Mouse (Mus musculus): ENCODE data around the gene Clec3b. TPM values are rescaled to one million over a fixed set of nuclear protein-coding genes. Genes with fewer than 3 reads are reported as not detected.
A peak's percentile ranks its signal among the peaks of the same experiment; 100 is the strongest.

Gene Clec3b
- polyA plus RNA-seq, 1 experiment from 2014 or later, result not detected

GRCm38 (mm10) chr9:123115566-123115965 is 35.2 kb upstream of the Clec3b start:
- no peak overlapping the region for H3K9ac ChIP-seq (ENCODE audit: low read depth, low read length)
- H3K4me2 ChIP-seq (replicated peaks; ENCODE audit: low read depth, low read length), result no peak overlapping the region
- no peaks in the 10 kb centered on the region for H3K9me3 ChIP-seq (ENCODE audit: control insufficient read depth, low read length)
- ATAC-seq (ENCODE audit: low FRiP score), result no peak
- no peak overlapping the region for H3K4me3 ChIP-seq (ENCODE audit: low read depth, low read length)
- H3K4me1 ChIP-seq (replicated peaks; ENCODE audit: control insufficient read depth, insufficient read depth, low read length), result peaks cover 6% of the 10 kb centered on the region; the same call in 1 of the 2 replicates
- peaks cover 10% of the 10 kb centered on the region for H3K36me3 ChIP-seq (ENCODE audit: control insufficient read depth, insufficient read depth, low read length)
- H3K27me3 ChIP-seq (ENCODE audit: control insufficient read depth, insufficient read depth, low read length), result no peaks in the 10 kb centered on the region
- no peak for DNase-seq (ENCODE audit: low spot score)
- no peak overlapping the region for H3K27ac ChIP-seq (ENCODE audit: low read depth, low read length)
- 100% methylated on average over 1 of the region's 1 CpGs for WGBS

GRCm38 (mm10) chr9:123123017-123123416 is 27.7 kb upstream of the Clec3b start:
- no peak overlapping the region for H3K9ac ChIP-seq (ENCODE audit: low read depth, low read length)
- no peak for DNase-seq (ENCODE audit: low spot score)
- no peaks in the 10 kb centered on the region for H3K27me3 ChIP-seq (ENCODE audit: control insufficient read depth, insufficient read depth, low read length)
- no peaks in the 10 kb centered on the region for H3K9me3 ChIP-seq (ENCODE audit: control insufficient read depth, low read length)
- H3K36me3 ChIP-seq (ENCODE audit: control insufficient read depth, insufficient read depth, low read length), result peaks cover 12% of the 10 kb centered on the region
- no peaks in the 10 kb centered on the region for H3K4me1 ChIP-seq (replicated peaks; ENCODE audit: control insufficient read depth, insufficient read depth, low read length)
- ATAC-seq (ENCODE audit: low FRiP score), result no peak
- WGBS, result 80% methylated on average over 3 of the region's 3 CpGs
- no peak overlapping the region for H3K4me3 ChIP-seq (ENCODE audit: low read depth, low read length)
- no peak overlapping the region for H3K27ac ChIP-seq (ENCODE audit: low read depth, low read length)
- H3K4me2 ChIP-seq (replicated peaks; ENCODE audit: low read depth, low read length), result no peak overlapping the region

GRCm38 (mm10) chr9:123123571-123124412 is 27.0 kb upstream of the Clec3b start:
- H3K4me2 ChIP-seq (replicated peaks; ENCODE audit: low read depth, low read length), result no peak overlapping the region
- H3K4me3 ChIP-seq (ENCODE audit: low read depth, low read length), result no peak overlapping the region
- no peak for DNase-seq (ENCODE audit: low spot score)
- no peaks in the 10 kb centered on the region for H3K27me3 ChIP-seq (ENCODE audit: control insufficient read depth, insufficient read depth, low read length)
- no peak overlapping the region for H3K27ac ChIP-seq (ENCODE audit: low read depth, low read length)
- peaks cover 12% of the 10 kb centered on the region for H3K36me3 ChIP-seq (ENCODE audit: control insufficient read depth, insufficient read depth, low read length)
- no peaks in the 10 kb centered on the region for H3K9me3 ChIP-seq (ENCODE audit: control insufficient read depth, low read length)
- WGBS, result 95% methylated on average over 6 of the region's 6 CpGs
- H3K9ac ChIP-seq (ENCODE audit: low read depth, low read length), result no peak overlapping the region
- H3K4me1 ChIP-seq (replicated peaks; ENCODE audit: control insufficient read depth, insufficient read depth, low read length), result no peaks in the 10 kb centered on the region
- no peak; the same call in 1 of the 2 replicates for ATAC-seq (ENCODE audit: low FRiP score)

GRCm38 (mm10) chr9:123124413-123124981 is 26.2 kb upstream of the Clec3b start:
- no peak for DNase-seq (ENCODE audit: low spot score)
- Histone ChIP-seq H3K27me3 (ENCODE audit: control insufficient read depth, insufficient read depth, low read length) (no peaks in the 10 kb centered on the region), H3K9me3 (ENCODE audit: control insufficient read depth, low read length) (no peaks in the 10 kb centered on the region), H3K27ac (ENCODE audit: low read depth, low read length) (no peak overlapping the region), H3K4me1 (replicated peaks; ENCODE audit: control insufficient read depth, insufficient read depth, low read length) (no peaks in the 10 kb centered on the region), H3K4me3 (ENCODE audit: low read depth, low read length) (no peak overlapping the region), H3K9ac (ENCODE audit: low read depth, low read length) (no peak overlapping the region), H3K36me3 (ENCODE audit: control insufficient read depth, insufficient read depth, low read length) (peaks cover 10% of the 10 kb centered on the region), H3K4me2 (replicated peaks; ENCODE audit: low read depth, low read length) (no peak overlapping the region)
- no peak for ATAC-seq (ENCODE audit: low FRiP score)
- WGBS, result 96% methylated on average over 2 of the region's 2 CpGs

GRCm38 (mm10) chr9:123127663-123128062 is 23.1 kb upstream of the Clec3b start:
- Histone ChIP-seq H3K4me2 (replicated peaks; ENCODE audit: low read depth, low read length) (no peak overlapping the region), H3K27ac (ENCODE audit: low read depth, low read length) (no peak overlapping the region), H3K4me1 (replicated peaks; ENCODE audit: control insufficient read depth, insufficient read depth, low read length) (no peaks in the 10 kb centered on the region), H3K27me3 (ENCODE audit: control insufficient read depth, insufficient read depth, low read length) (no peaks in the 10 kb centered on the region), H3K9me3 (ENCODE audit: control insufficient read depth, low read length) (no peaks in the 10 kb centered on the region), H3K9ac (ENCODE audit: low read depth, low read length) (no peak overlapping the region), H3K36me3 (ENCODE audit: control insufficient read depth, insufficient read depth, low read length) (peaks cover 7% of the 10 kb centered on the region), H3K4me3 (ENCODE audit: low read depth, low read length) (no peak overlapping the region)
- DNase-seq (ENCODE audit: low spot score) (no peak), ATAC-seq (ENCODE audit: low FRiP score) (no peak)
- 95% methylated on average over 6 of the region's 6 CpGs for WGBS

- DNase-seq (ENCODE audit: low spot score) (no peak), ATAC-seq (ENCODE audit: low FRiP score) (no peak)
- Histone ChIP-seq H3K36me3 (ENCODE audit: control insufficient read depth, insufficient read depth, low read length) (peaks cover 13% of the 10 kb centered on the region), H3K27ac (ENCODE audit: low read depth, low read length) (no peak overlapping the region), H3K4me1 (replicated peaks; ENCODE audit: control insufficient read depth, insufficient read depth, low read length) (no peaks in the 10 kb centered on the region), H3K4me2 (replicated peaks; ENCODE audit: low read depth, low read length) (no peak overlapping the region), H3K9me3 (ENCODE audit: control insufficient read depth, low read length) (no peaks in the 10 kb centered on the region), H3K9ac (ENCODE audit: low read depth, low read length) (no peak overlapping the region), H3K4me3 (ENCODE audit: low read depth, low read length) (no peak overlapping the region), H3K27me3 (ENCODE audit: control insufficient read depth, insufficient read depth, low read length) (no peaks in the 10 kb centered on the region)
- WGBS, result 94% methylated on average over 3 of the region's 3 CpGs
Observed at GRCm38 (mm10) chr9:123132994-123133393, 17.8 kb upstream of the Clec3b start.

- Histone ChIP-seq H3K27me3 (ENCODE audit: control insufficient read depth, insufficient read depth, low read length) (no peaks in the 10 kb centered on the region), H3K4me3 (ENCODE audit: low read depth, low read length) (no peak overlapping the region), H3K4me1 (replicated peaks; ENCODE audit: control insufficient read depth, insufficient read depth, low read length) (no peaks in the 10 kb centered on the region), H3K4me2 (replicated peaks; ENCODE audit: low read depth, low read length) (no peak overlapping the region), H3K9me3 (ENCODE audit: control insufficient read depth, low read length) (no peaks in the 10 kb centered on the region), H3K36me3 (ENCODE audit: control insufficient read depth, insufficient read depth, low read length) (peaks cover 10% of the 10 kb centered on the region), H3K9ac (ENCODE audit: low read depth, low read length) (no peak overlapping the region), H3K27ac (ENCODE audit: low read depth, low read length) (no peak overlapping the region)
- 93% methylated on average over 7 of the region's 7 CpGs for WGBS
- DNase-seq (ENCODE audit: low spot score) (no peak), ATAC-seq (ENCODE audit: low FRiP score) (no peak)
Observed at GRCm38 (mm10) chr9:123136953-123137682, 13.6 kb upstream of the Clec3b start.

- Histone ChIP-seq H3K4me1 (replicated peaks; ENCODE audit: control insufficient read depth, insufficient read depth, low read length) (no peaks in the 10 kb centered on the region), H3K9ac (ENCODE audit: low read depth, low read length) (no peak overlapping the region), H3K4me3 (ENCODE audit: low read depth, low read length) (no peak overlapping the region), H3K9me3 (ENCODE audit: control insufficient read depth, low read length) (no peaks in the 10 kb centered on the region), H3K4me2 (replicated peaks; ENCODE audit: low read depth, low read length) (no peak overlapping the region), H3K27ac (ENCODE audit: low read depth, low read length) (no peak overlapping the region), H3K27me3 (ENCODE audit: control insufficient read depth, insufficient read depth, low read length) (no peaks in the 10 kb centered on the region), H3K36me3 (ENCODE audit: control insufficient read depth, insufficient read depth, low read length) (peaks cover 8% of the 10 kb centered on the region)
- WGBS, result 73% methylated on average over 5 of the region's 5 CpGs
- ATAC-seq (ENCODE audit: low FRiP score) (peak; percentile 59; the same call in 1 of the 2 replicates), DNase-seq (ENCODE audit: low spot score) (peak; percentile 16)
Observed at GRCm38 (mm10) chr9:123138891-123139474, 11.8 kb upstream of the Clec3b start.
